Mouse (Mus musculus) ES-E14 (cell line): ENCODE results near the gene Dus1l. TPM values are rescaled to one million over a fixed set of nuclear protein-coding genes. Genes with fewer than 3 reads are reported as not detected.
A peak's percentile ranks its signal among the peaks of the same experiment; 100 is the strongest.
"Not testable (repeated sequence)": the region's sequence is repeated elsewhere in the genome, so short reads cannot be mapped to it uniquely, and the experiment has no call there.

Experiments used
- DNase-seq: peaks from one replicate; pipeline ENCODE4 v3.0.0-alpha.2; 2013; ENCODE audit warnings: low read depth, low spot score
- H3K27ac ChIP-seq: 2 replicates; pipeline ENCODE4 v1.5.1; 2012; ENCODE audit warnings: low read depth, mild to moderate bottlenecking, low read length, moderate library complexity, mixed read lengths; ENCODE audit not compliant: poor library complexity, insufficient read depth, severe bottlenecking
- H3K36me3 ChIP-seq: 2 replicates; pipeline ENCODE4 v1.6.1; 2012; ENCODE audit warnings: mild to moderate bottlenecking, low read length, moderate library complexity, mixed read lengths; ENCODE audit not compliant: control insufficient read depth, poor library complexity, insufficient read depth, severe bottlenecking
- H3K4me1 ChIP-seq, 2 experiments: fragments of 150-350 bp in 1 of 2; sonication (generic) in 1 of 2; 2 replicates each; pipeline ENCODE4 v1.6.1; 2012; ENCODE audit warnings: low read length in 2 of 2, mild to moderate bottlenecking in 1 of 2, mixed read lengths in 1 of 2; ENCODE audit not compliant: control insufficient read depth in 2 of 2, insufficient read depth in 2 of 2, poor library complexity in 1 of 2
- H3K4me3 ChIP-seq, 2 experiments: fragments of 150-350 bp in 1 of 2; sonication (generic) in 1 of 2; 2 replicates each; pipeline ENCODE4 v1.5.1; 2012; ENCODE audit warnings: low read length in 2 of 2, low read depth in 1 of 2, mild to moderate bottlenecking in 1 of 2, mixed read lengths in 1 of 2; ENCODE audit not compliant: insufficient read depth in 1 of 2, poor library complexity in 1 of 2, severe bottlenecking in 1 of 2
- H3K9ac ChIP-seq: 2 replicates; pipeline ENCODE4 v1.6.1; 2012; ENCODE audit warnings: low read depth, mild to moderate bottlenecking, low read length, mixed read lengths; ENCODE audit not compliant: poor library complexity, insufficient read depth, severe bottlenecking
- H3K9me3 ChIP-seq: fragments of 150-350 bp; sonication (generic); 2 replicates; pipeline ENCODE4 v1.6.1; 2012; ENCODE audit warnings: low read depth, mild to moderate bottlenecking, low read length; ENCODE audit not compliant: control insufficient read depth, insufficient read depth
- CHD2 ChIP-seq: IDR thresholded peaks from 2 replicates; pipeline ENCODE4 v1.6.1; 2014; ENCODE audit warnings: mild to moderate bottlenecking, low read depth, low read length, inconsistent platforms
- HCFC1 ChIP-seq: IDR thresholded peaks from 2 replicates; pipeline ENCODE4 v1.6.1; 2012; ENCODE audit warnings: low read length, inconsistent platforms, borderline replicate concordance; ENCODE audit not compliant: insufficient read depth
- MAFK ChIP-seq: IDR thresholded peaks from 2 replicates; pipeline ENCODE4 v1.6.1; 2014; ENCODE audit warnings: mild to moderate bottlenecking, low read depth, low read length, inconsistent platforms; ENCODE audit not compliant: insufficient read depth
- ZC3H11A ChIP-seq: IDR thresholded peaks from 2 replicates; pipeline ENCODE4 v1.6.1; 2012; ENCODE audit warnings: low read depth, mild to moderate bottlenecking, inconsistent platforms, low read length, borderline replicate concordance
- ZNF384 ChIP-seq: IDR thresholded peaks from 2 replicates; pipeline ENCODE4 v1.6.1; 2012; ENCODE audit warnings: low read depth, low read length, inconsistent platforms
- in situ Hi-C, 2 experiments: fragments of 600-800 bp; cut with MboI; formaldehyde crosslinking; loops; one replicate each; pipeline ENCODE4 v1.15.1; 2025; ENCODE audit warnings: low sequenced_read_pairs in 2 of 2, inconsistent platforms in 1 of 2; ENCODE audit not compliant: unreplicated experiment in 2 of 2
- total RNA-seq: library from RNA; depleted of rRNA; stranded (reverse); fragments of 300-350 nt; gene quantifications from 2 replicates; pipeline ENCODE4 v1.2.3, GENCODE M21; 2012; rRNA removed

Gene Dus1l
- 101 and 124 TPM in 2 replicates for total RNA-seq

DNA sequence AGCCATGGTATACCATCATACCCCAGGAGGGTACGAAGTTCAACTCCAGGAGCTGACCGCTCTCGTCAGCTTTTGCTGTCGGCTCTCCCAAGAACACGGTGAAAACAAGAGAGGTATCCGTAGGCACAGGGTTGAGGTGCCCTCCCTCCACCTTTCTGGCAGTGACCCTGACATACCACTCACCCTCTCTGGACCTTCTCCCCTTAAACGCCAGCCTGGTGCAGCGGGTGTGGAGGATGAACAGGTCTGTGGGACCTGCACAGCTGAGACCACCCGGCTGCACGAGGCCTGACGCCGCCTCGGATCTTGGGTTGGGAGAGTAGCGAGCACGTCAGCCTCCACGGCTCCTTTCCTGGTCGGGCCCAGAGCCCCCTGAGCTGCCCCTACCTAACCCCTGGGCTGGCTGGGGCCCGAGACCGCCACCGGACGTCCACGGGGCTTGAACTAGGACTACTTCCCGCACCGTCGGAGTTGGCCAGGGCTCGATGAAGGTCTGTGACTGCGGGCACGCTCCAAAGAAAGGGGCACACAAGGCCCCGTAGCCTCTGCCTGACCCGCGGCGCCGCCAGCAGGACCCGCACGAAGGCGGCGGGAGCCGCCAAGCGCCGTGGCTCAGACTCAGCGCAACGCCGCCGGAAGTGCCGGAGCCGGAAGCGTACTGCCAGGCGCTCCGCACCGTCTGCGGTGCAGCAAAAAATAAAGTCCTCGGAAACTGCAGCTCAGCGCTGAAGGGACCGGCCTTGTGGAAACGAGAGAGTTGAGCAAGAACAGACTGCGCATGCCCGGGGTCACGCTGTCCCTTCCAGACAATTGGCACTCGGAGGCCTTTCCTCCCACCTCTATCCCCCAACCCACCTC, at the start of gene Dus1l:
Gene Dus1l (minus strand): TSS at position 648 of the 858 bp plus-strand sequence.
- TF ChIP-seq MAFK (no peak), HCFC1 (peak; percentile 92), CHD2 (peak; percentile 61; the same call in 1 of the 2 replicates)
- Histone ChIP-seq H3K4me3 (peak within 1 kb of the TSS; percentile 81 to 95), H3K36me3 (peaks cover 43% of the 10 kb centered on the region), H3K27ac (0 out of 2 replicates have a peak within 1 kb of the TSS, but pooled peaks have one; percentile 24), H3K4me1 (peaks cover 1 to 13% of the 10 kb centered on the region in 2 experiments; a peak in 1 of 4 replicates), H3K9ac (peak within 1 kb of the TSS; percentile 96), H3K9me3 (no peaks in the 10 kb centered on the region)
- in situ Hi-C loops = no loop called here
- peak; percentile 98 for DNase-seq

DNA sequence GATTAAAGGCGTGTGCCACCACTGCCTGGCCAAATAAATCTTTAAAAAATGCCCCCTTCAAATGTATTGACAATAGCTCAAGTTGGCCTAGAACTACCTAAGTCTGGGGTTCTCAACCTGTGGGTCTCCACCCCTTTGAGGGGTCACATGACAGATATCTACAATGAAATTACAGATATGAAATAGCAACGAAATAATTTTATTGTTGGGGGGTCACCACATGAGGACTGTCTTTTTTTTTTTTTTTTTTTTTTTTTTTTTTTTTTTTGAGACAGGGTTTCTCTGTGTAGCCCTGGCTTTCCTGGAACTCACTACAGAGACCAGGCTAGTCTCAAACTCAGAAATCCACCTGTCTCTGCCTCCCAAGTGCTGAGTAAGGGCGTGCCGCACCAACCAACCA, 48.1 kb upstream of the Dus1l start:
- no peak overlapping the region for H3K4me3 ChIP-seq
- DNase-seq = no peak
- in situ Hi-C loops = no loop called here

GRCm38 (mm10) chr11:120833555-120834280, 37.5 kb upstream of the Dus1l start:
- H3K9ac ChIP-seq = no peak overlapping the region
- H3K9me3 ChIP-seq = no peaks in the 10 kb centered on the region
- H3K27ac ChIP-seq = no peak overlapping the region
- TF ChIP-seq CHD2 (no peak), MAFK (no peak), ZC3H11A (no peak)
- no peak for DNase-seq
- no peaks in the 10 kb centered on the region for H3K36me3 ChIP-seq
- H3K4me1 ChIP-seq = no peaks in the 10 kb centered on the region; a peak in 1 of 4 replicates
- in situ Hi-C loops = no loop called here
- no peak overlapping the region for H3K4me3 ChIP-seq

More for the DNA sequence above, 48.1 kb upstream of the Dus1l start:
- H3K9ac ChIP-seq = no peak overlapping the region
- no peak for TF ChIP-seq ZC3H11A
- TF ChIP-seq ZNF384 = no peak
- TF ChIP-seq HCFC1 = no peak
- TF ChIP-seq MAFK = no peak
- no peak for TF ChIP-seq CHD2
- H3K9me3 ChIP-seq = no peaks in the 10 kb centered on the region
- H3K36me3 ChIP-seq = no peaks in the 10 kb centered on the region
- H3K27ac ChIP-seq = no peak overlapping the region
- H3K4me1 ChIP-seq = no peaks in the 10 kb centered on the region

DNA sequence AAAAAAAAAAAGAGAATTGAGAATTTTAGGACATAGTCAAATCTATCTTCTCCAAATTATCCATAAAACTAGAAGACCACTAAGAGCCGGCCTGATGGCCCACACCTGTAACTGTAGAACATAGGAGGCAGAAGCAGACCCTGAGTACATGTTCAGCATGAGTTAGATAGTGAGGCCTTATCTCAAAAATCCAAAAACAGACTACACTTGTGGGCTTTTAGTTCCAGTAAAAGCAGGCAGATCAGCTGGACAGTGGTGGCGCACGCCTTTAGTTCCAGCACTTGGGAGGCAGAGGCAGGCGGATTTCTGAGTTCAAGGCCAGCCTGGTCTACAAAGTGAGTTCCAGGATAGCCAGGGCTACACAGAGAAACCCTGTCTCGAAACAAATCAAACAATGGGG, 36.8 kb upstream of the Dus1l start:
- H3K36me3 ChIP-seq, H3K9me3 ChIP-seq, in situ Hi-C loops, H3K4me1 ChIP-seq, H3K9ac ChIP-seq, DNase-seq, H3K4me3 ChIP-seq, H3K27ac ChIP-seq: not testable (repeated sequence)
